Mouse (Mus musculus): ENCODE results near the gene Slc7a11.

Gene Slc7a11

DNA sequence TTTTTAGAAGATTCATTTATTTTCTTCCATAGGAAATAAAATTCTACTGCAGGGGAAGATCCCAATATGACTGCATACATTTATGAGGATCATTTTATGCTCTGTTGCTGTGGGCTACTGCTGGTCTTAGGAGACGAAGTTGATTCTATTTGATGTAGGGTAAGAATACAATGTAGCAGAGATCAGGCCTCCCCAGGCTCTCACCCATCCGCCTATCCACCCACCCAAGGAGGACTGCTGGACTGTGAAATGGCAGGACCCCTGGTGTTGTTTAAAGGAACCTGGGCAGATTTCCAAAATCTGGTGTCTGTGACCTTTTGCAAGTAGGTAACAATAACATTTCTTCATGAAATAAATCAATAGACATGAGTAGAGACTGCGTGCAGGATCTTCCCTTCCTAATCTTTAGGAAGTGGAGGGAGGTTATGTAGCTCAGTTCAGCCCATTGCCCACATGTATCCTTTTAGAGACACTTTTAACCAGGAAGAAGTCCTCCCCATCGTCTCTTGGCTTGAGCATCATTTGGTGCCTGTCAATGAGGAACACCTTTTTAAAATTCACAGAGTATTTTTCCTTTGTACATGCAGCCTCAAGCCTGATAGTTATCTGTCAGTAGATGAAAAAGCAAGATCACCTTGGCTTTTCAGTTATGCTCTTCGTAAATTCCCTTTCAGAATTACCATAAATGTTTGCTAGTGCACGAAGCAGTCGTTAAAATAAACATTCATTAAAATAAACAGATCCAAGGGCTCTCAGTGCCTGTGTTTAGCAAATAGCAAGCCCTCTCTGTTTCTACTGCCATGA lies 576.1 kb downstream of the Slc7a11 start:
- DNase-seq (ENCODE audit: low spot score in 2 of 2): no peak

DNA sequence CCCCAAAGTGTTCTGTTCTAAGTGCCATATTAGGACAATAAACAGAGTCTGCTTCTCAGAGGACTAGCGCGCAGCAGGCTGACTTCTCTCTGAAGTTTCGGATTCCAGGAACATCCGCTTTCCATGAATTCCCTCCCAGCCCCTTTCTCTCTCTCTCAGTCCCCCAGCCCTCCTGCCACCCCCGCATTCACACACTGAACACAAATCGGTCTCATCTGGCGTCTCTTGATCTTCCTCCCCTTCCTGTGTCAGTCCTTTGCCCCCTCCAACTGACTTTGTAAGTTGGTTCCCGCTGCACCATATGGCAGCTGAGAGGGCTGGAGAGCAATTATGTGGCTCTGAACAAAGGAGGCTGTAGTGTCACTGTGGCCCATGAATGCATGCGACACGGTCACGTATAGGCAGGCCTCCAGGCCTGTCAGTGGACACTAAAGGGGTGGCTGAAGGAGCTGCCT lies 577.3 kb downstream of the Slc7a11 start:
- DNase-seq (ENCODE audit: low spot score in 2 of 2): no peak

GRCm38 (mm10) chr3:49856797-49857196 lies 586.6 kb downstream of the Slc7a11 start:
- DNase-seq (ENCODE audit: low spot score in 2 of 2): no peak

- no peak for DNase-seq (ENCODE audit: low spot score in 2 of 2)
Measured at GRCm38 (mm10) chr3:49854277-49854676, 589.1 kb downstream of the Slc7a11 start.

- DNase-seq (ENCODE audit: low spot score in 2 of 2): no peak
Measured at GRCm38 (mm10) chr3:49842971-49843370, 600.4 kb downstream of the Slc7a11 start.
